Mouse (Mus musculus) frontal cortex, postnatal 10 days (tissue): Measurements from ENCODE around the gene Lypd4.
"Not testable (repeated sequence)": the region's sequence is repeated elsewhere in the genome, so short reads cannot be mapped to it uniquely, and the experiment has no call there.

Experiments
- DNase-seq, 2 experiments: peaks; one replicate each; pipeline ENCODE4 v3.0.0; 2022; ENCODE audit warnings: low spot score in 2 of 2, mixed read lengths in 1 of 2

The Lypd4 gene

DNA sequence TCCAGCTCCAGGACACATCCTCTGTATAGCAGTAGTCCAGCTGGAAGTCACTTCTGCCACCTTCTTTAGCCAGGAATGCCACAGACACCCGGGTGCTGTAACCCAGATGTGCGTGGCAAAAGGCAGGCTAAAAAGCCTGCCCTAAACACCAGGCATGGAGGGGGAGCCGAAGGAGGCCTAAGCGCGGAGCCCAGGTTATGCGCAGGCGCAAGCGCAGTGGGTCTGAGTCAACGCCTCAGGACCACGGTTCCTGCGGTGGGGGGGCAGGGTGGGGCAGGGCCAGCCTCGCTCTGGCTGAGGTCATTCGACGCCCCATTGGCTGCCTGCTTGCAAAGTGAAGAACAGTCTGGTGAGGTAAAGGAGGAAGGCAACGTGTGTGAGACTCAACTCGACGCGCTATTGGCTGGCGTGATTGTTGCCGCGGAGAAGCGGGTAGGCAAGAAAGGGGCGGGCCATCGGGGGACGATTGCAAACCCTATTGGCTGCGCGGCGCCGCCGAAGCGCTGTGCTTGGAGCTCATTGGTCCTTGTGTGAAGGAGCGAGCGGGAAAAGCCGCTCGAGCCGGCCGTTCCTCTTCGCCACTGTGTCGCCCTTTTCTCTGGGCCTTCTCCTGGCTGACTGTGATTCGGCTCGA is at the start of gene Lypd4, which contains the start of gene Dmrtc2:
TSS of gene Lypd4 (minus strand) at position 410 of the 634 bp plus-strand sequence.
TSS of gene Dmrtc2 (plus strand) at position 526 of the 634 bp plus-strand sequence.
- DNase-seq: no peak

GRCm38 (mm10) chr7:24918763-24919323 is 49.1 kb upstream of the Lypd4 start:
- no peak for DNase-seq

- DNase-seq: no peak
Observed at GRCm38 (mm10) chr7:24912480-24912879, 42.7 kb upstream of the Lypd4 start.

DNA sequence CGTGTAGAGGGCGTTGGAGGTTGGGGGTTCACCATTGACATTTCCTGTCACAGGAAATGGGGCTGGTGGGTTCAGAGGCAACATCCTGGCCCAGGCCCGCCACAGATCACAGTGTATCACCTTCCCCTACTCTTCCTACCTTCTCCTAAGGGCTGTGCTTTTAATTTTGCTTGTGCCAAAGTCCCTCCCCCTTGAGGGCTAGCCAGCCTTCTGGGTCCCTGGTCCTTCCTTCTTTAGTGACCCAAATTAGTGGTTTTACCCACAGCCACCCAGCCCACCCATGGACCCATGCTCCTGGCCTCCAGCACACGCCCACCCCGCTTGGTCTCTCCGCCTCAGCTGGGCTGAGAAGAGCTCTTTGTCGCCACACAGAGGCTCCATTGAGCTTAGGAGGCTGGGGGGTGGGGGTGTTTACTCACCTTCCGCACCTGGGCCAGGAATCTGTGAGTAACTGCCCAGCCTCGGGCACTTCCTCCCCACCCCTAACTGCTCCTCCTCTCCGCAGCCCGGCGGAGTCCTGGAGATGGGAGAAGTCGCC is 37.5 kb upstream of the Lypd4 start:
- DNase-seq: no peak

- no peak for DNase-seq
Observed at GRCm38 (mm10) chr7:24906551-24906950, 36.8 kb upstream of the Lypd4 start.

- DNase-seq: no peak
Observed at GRCm38 (mm10) chr7:24904936-24905335, 35.2 kb upstream of the Lypd4 start.

DNA sequence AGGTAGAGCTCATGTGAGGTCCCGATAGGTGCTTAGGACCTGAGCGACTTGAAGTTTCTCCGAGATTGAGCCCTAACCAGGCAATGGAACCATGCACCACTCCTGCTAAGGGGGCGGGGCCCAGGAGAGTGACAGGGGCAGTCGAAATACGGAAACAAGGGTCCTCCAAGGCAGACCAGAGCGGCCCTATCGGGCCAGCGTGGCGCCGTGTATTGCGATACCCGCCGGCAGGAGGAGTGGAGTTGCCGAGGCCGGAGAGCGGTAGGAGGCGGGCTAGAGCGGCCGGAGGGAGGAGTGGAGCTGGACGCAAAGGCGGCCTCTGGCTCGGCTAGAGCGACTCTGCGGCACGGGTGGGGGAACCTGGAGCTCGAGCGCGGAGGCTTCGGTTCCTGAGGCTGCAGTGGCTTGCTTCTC is 34.3 kb upstream of the Lypd4 start:
- DNase-seq: peak; percentile 96 to 97

GRCm38 (mm10) chr7:24903444-24903825 is 33.7 kb upstream of the Lypd4 start:
- DNase-seq: no peak

GRCm38 (mm10) chr7:24902630-24903443 is 33.1 kb upstream of the Lypd4 start, which contains the start of gene Arhgef1:
Gene Arhgef1, plus strand, starts transcription at chr7:24902912.
- DNase-seq: no peak

- DNase-seq: no peak
Observed at GRCm38 (mm10) chr7:24902264-24902629, 32.5 kb upstream of the Lypd4 start.

- DNase-seq: no peak
Observed at GRCm38 (mm10) chr7:24901842-24902241, 32.1 kb upstream of the Lypd4 start.

DNA sequence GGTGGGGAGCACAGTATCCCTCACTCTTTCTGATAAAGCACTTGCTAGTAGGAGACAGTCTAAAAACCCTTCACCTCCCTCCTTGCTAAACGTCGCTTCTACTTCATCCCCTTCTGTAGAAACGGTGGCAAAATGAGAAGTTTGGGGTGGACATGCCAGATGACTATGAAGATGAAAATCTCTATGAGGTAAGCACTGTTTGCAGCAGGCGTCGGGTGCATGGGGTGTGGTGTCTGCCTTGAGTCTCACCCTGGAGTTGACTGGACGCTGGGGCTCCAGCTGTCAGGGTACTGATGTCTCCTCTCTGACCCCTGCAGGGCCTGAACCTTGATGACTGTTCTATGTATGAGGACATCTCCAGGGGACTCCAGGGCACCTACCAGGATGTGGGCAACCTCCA is 31.4 kb upstream of the Lypd4 start:
- no peak for DNase-seq

- no peak for DNase-seq
Observed at GRCm38 (mm10) chr7:24897959-24898358, 28.2 kb upstream of the Lypd4 start.

DNA sequence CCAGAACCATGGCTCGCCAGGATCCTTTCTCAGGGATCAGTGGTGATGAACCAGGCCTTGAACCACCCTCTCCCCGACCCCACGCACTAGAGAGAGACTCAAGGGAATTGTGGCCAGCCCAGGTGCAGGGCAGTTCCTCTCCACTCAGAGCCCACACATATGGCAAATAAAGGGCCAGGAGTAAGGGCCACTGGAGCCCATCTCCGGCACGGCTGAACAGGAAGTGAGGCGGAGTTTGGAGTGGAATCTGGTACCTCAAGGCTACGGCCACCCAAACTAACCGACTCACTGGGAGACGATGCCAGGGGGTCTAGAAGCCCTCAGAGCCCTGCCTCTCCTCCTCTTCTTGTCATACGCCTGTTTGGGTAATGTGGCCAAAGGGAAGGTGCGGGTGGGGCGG is 27.5 kb upstream of the Lypd4 start, which contains the start of gene Cd79a:
TSS of gene Cd79a (plus strand) at position 158 of the 400 bp plus-strand sequence.
- DNase-seq: no peak

- DNase-seq: no peak
Observed at GRCm38 (mm10) chr7:24896269-24896668, 26.5 kb upstream of the Lypd4 start.

- DNase-seq: not testable (repeated sequence)
Observed at GRCm38 (mm10) chr7:24895749-24896148, 26.0 kb upstream of the Lypd4 start.

DNA sequence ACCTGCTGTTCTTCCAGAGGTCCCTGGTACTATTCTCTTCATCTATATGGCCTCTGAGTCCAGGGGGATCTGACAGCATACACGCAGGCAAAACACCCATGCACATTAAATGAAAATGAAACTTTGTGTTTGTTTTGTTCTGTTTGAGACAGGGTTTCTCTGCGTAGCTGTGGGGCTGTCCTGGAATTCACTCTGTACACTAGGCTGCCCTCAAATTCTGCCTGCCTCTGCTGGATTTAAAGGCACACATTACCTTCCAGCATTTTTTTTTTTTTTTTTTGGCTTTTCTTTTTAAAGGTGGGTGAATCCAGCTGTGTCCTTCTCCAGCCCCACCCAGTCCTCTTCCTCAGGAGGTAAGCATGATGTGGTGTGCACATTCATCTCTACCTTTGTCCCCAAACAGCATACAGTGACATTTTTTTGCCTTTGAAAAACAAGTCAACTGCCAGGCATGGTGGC is 22.4 kb upstream of the Lypd4 start:
- DNase-seq: no peak

GRCm38 (mm10) chr7:24891241-24892124 is 21.7 kb upstream of the Lypd4 start:
- DNase-seq: no peak

DNA sequence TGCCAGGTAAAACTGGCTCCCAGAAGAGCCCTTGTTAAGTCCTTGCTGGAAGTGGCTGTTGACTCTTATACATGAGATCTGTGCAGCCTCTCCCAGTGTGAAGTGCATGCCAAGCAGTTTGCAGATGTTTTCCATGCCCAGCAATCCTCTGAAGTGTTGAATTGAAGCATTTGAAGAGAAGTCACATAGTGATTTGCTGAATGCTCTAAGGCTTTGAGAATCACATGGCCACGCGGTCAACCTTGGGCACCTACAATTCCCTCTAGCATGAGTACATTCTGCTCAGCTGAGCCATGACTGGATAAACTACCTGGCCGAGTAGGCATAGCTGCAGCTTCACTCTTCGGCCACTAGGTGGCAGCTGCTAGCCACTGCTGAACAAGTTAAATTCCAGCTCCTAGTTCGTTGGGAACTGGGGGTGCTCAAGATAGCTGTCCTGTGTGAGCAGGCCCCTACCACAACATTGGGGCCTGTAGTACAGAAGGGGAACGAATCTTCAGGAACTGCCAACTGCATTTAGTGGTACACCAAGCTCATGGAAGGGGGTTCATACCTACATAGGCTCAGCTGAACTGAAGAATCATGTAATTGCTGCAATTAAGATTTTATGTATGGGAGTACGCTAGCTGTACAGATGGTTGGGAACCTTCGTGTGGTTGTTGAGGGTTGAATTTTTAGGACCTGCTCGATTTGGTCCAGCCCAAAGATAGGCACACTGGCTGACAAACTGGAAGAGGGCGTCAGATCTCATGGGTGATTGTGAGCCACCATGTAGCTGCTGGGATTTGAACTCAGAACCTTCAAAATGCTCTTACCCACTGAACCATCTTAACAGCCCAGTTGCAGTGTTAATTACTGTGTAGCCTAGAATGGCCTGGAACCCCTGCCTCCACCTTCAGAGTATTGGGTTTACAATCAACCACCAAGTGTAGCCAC is 20.8 kb upstream of the Lypd4 start:
- DNase-seq: peak in 1 of 2 experiments; percentile 67
